ENCODE assay signal across 25 mouse cellular contexts in the genomic region with DNA sequence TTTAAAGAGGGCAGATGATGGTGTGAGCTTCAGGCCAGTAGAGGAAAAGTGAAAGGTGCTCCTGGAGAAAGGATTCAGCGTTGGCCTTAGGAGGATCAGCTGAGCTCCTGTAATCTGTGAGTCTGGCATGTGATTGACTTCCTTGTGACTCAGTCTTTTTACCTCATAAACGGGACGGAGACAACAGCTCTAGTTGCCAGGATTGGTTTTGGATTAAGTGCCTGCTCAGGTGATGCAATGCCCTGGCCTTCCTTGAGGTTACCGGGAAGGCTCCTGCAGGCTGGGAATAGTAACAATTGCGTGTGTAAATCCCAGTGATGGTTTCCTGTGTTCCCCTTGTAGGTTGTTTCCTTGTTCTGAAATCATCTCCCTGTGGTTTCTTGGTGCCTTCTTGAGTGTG.
"Had no signal": no experiment of that assay in that cellular context is flagged by ENCODE, and none has a peak within 500 bp of the region (broad histone marks: within the 10 kb centered on the region; RNA-seq: fewer than 3 reads in every experiment).

No protein-coding gene starts in this region.

- H3K4me1 ChIP-seq: heart, embryonic 13.5 days; heart, embryonic 15.5 days; hindbrain, embryonic 13.5 days; hindbrain, embryonic 15.5 days; limb, embryonic 10.5 days; liver, embryonic 12.5 days had no signal

- H3K9ac ChIP-seq: heart, embryonic 13.5 days; heart, embryonic 15.5 days; hindbrain, embryonic 13.5 days; hindbrain, embryonic 15.5 days; limb, embryonic 12.5 days; liver, embryonic 12.5 days; liver, embryonic 14.5 days had no signal

- DNase-seq: gastrocnemius, postnatal 10 days; gastrocnemius, postnatal 25 days; heart, adult 11 months; heart, adult 2 months; heart, postnatal 14 days; heart, postnatal 36 days; kidney, adult 18-20 months; kidney, adult 8-10 months; kidney, postnatal 10 days; kidney, postnatal 25 days; kidney, postnatal 4 days; liver had no signal

- H3K27me3 ChIP-seq: heart, embryonic 13.5 days; heart, embryonic 15.5 days; hindbrain, embryonic 13.5 days; hindbrain, embryonic 15.5 days; liver, embryonic 12.5 days had no signal

- H3K4me3 ChIP-seq: heart, adult 2 months; heart, embryonic 13.5 days; heart, embryonic 15.5 days; hindbrain, embryonic 13.5 days; hindbrain, embryonic 15.5 days; layer of hippocampus, adult 2 months; left cerebral cortex, adult 2 months; limb, embryonic 10.5 days; limb, embryonic 12.5 days; liver, embryonic 12.5 days had no signal

- H3K36me3 ChIP-seq: heart, embryonic 15.5 days; hindbrain, embryonic 13.5 days; hindbrain, embryonic 15.5 days; limb, embryonic 10.5 days; limb, embryonic 12.5 days; liver, embryonic 12.5 days had no signal

- ATAC-seq: hindbrain, postnatal 0 days; intestine, embryonic 16.5 days; liver, embryonic 12.5 days had no signal

- H3K4me2 ChIP-seq: heart, embryonic 11.5 days; heart, embryonic 13.5 days; heart, embryonic 15.5 days; hindbrain, embryonic 13.5 days; hindbrain, embryonic 15.5 days; limb, embryonic 12.5 days; liver, embryonic 12.5 days had no signal

- H3K27ac ChIP-seq: heart, adult 2 months; heart, embryonic 13.5 days; heart, embryonic 15.5 days; hindbrain, embryonic 13.5 days; hindbrain, embryonic 15.5 days; hindbrain, postnatal 0 days; layer of hippocampus, adult 2 months; left cerebral cortex, adult 2 months; limb, embryonic 10.5 days; limb, embryonic 12.5 days; liver, embryonic 12.5 days; liver, embryonic 14.5 days had no signal

- H3K9me3 ChIP-seq: heart, embryonic 15.5 days; hindbrain, embryonic 13.5 days; hindbrain, embryonic 15.5 days; limb, embryonic 10.5 days; liver, embryonic 12.5 days had no signal
